Mouse (Mus musculus) liver, postnatal 0 days (tissue): ENCODE measurements around the gene Slc12a4. TPM values are rescaled to one million over a fixed set of nuclear protein-coding genes. Genes with fewer than 3 reads are reported as not detected.

ENCODE experiments used
- ATAC-seq: fragments of 200-750 bp; cut with Nextera tagmentation; 2 replicates; pipeline ENCODE4 v1.8.0; 2017; ENCODE audit warnings: mild to moderate bottlenecking, moderate library complexity
- DNase-seq: peaks from one replicate; pipeline ENCODE4 v3.0.0-alpha.2; 2016
- H3K27ac ChIP-seq: fragments of 300-500 bp; sonication (generic); 2 replicates; pipeline ENCODE4 v1.5.1; 2014; ENCODE audit warnings: antibody characterized with exemption, moderate library complexity, mild to moderate bottlenecking, low read depth
- H3K27me3 ChIP-seq: fragments of 300-500 bp; sonication (generic); 2 replicates; pipeline ENCODE4 v1.6.1; 2014; ENCODE audit warnings: low read length, control low read depth, mixed read lengths; ENCODE audit not compliant: insufficient read depth
- H3K36me3 ChIP-seq: fragments of 300-500 bp; sonication (generic); replicated peaks from 2 replicates; pipeline ENCODE4 v1.6.1; 2014; ENCODE audit warnings: mild to moderate bottlenecking, control low read depth, low read length, moderate library complexity, mixed read lengths; ENCODE audit not compliant: insufficient read depth
- H3K4me1 ChIP-seq: fragments of 300-500 bp; sonication (generic); 2 replicates; pipeline ENCODE4 v1.6.1; 2014; ENCODE audit warnings: antibody characterized with exemption, mild to moderate bottlenecking, control low read depth; ENCODE audit not compliant: insufficient read depth
- H3K4me2 ChIP-seq: fragments of 300-500 bp; sonication (generic); 2 replicates; pipeline ENCODE4 v1.6.1; 2014; ENCODE audit warnings: low read depth, mild to moderate bottlenecking, low read length, moderate library complexity, mixed read lengths
- H3K4me3 ChIP-seq: fragments of 300-500 bp; sonication (generic); 2 replicates; pipeline ENCODE4 v1.5.1; 2014; ENCODE audit warnings: low read depth, low read length
- H3K9ac ChIP-seq: fragments of 300-500 bp; sonication (generic); replicated peaks from 2 replicates; pipeline ENCODE4 v1.6.1; 2014; ENCODE audit warnings: mild to moderate bottlenecking, moderate library complexity
- H3K9me3 ChIP-seq: fragments of 300-500 bp; sonication (generic); 2 replicates; pipeline ENCODE4 v1.6.1; 2016; ENCODE audit warnings: mild to moderate bottlenecking, control low read depth, low read length, mixed read lengths
- CTCF ChIP-seq: sonication (generic); IDR thresholded peaks from 2 replicates; pipeline ENCODE4 v1.5.1; 2016; ENCODE audit warnings: antibody characterized with exemption, low read depth
- EP300 ChIP-seq: IDR thresholded peaks from 2 replicates; pipeline ENCODE4 v1.6.1; 2016; ENCODE audit warnings: antibody characterized with exemption, low read depth, mild to moderate bottlenecking
- WGBS: fragments of 180-500 bp; shearing (Covaris S2); extraction: QIAGEN DNeasy Blood & Tissue Kit; methylation state at CpG from one replicate; pipeline ENCODE4 v1.1.7; 2014; ENCODE audit not compliant: insufficient replicate concordance; 5-methylcytosine and 5-hydroxymethylcytosine counted together
- polyA plus RNA-seq: library from polyadenylated mRNA; unstranded; fragments of >200 nt; fragmentation: Nextera tagmentation; extraction: Ambion mirVana; gene quantifications from 2 replicates; pipeline ENCODE4 v1.2.1, GENCODE M21; 2015

The Slc12a4 gene
- polyA plus RNA-seq, 1 experiment from 2014 or later: 5.2 TPM

GRCm38 (mm10) chr8:105937496-105938305, 28.2 kb downstream of the Slc12a4 start:
- 0% methylated on average over 33 of the region's 33 CpGs for WGBS
- H3K4me3 ChIP-seq: peak overlapping the region; percentile 58
- peak; percentile 8 for ATAC-seq
- DNase-seq: peak; percentile 58
- H3K9me3 ChIP-seq: no peaks in the 10 kb centered on the region
- peaks cover 11% of the 10 kb centered on the region for H3K36me3 ChIP-seq
- TF ChIP-seq CTCF: no peak
- TF ChIP-seq EP300: no peak
- peaks cover 14% of the 10 kb centered on the region for H3K4me1 ChIP-seq
- peak overlapping the region; percentile 92 for H3K27ac ChIP-seq
- H3K27me3 ChIP-seq: no peaks in the 10 kb centered on the region
- peak overlapping the region; percentile 92 for H3K4me2 ChIP-seq
- H3K9ac ChIP-seq: peak overlapping the region; percentile 87

GRCm38 (mm10) chr8:105936866-105937475, 28.9 kb downstream of the Slc12a4 start:
- Histone ChIP-seq H3K27ac (peak overlapping the region; percentile 92), H3K36me3 (peaks cover 17% of the 10 kb centered on the region), H3K9me3 (no peaks in the 10 kb centered on the region), H3K4me2 (peak overlapping the region; percentile 92), H3K4me1 (peaks cover 14% of the 10 kb centered on the region), H3K9ac (peak overlapping the region; percentile 87), H3K27me3 (no peaks in the 10 kb centered on the region), H3K4me3 (peak overlapping the region; percentile 58)
- ATAC-seq (peak; percentile 80), DNase-seq (peak; percentile 90)
- under 1% methylated on average over 30 of the region's 30 CpGs for WGBS
- TF ChIP-seq CTCF (no peak), EP300 (no peak)

GRCm38 (mm10) chr8:105935863-105936603, 29.9 kb downstream of the Slc12a4 start:
- Histone ChIP-seq H3K27ac (peak overlapping the region; percentile 24; the same call in 1 of the 2 replicates), H3K9me3 (no peaks in the 10 kb centered on the region), H3K4me1 (peaks cover 14% of the 10 kb centered on the region), H3K36me3 (peaks cover 21% of the 10 kb centered on the region), H3K9ac (peak overlapping the region; percentile 87; the same call in 1 of the 2 replicates), H3K27me3 (no peaks in the 10 kb centered on the region), H3K4me2 (peak overlapping the region; percentile 92), H3K4me3 (peak overlapping the region; percentile 58; the same call in 1 of the 2 replicates)
- WGBS: 34% methylated on average over 7 of the region's 7 CpGs
- ATAC-seq (no peak), DNase-seq (no peak)
- TF ChIP-seq CTCF: no peak
- TF ChIP-seq EP300: no peak

GRCm38 (mm10) chr8:105935105-105935504, 30.8 kb downstream of the Slc12a4 start:
- no peaks in the 10 kb centered on the region for H3K9me3 ChIP-seq
- H3K4me2 ChIP-seq: no peak overlapping the region
- no peak overlapping the region for H3K4me3 ChIP-seq
- ATAC-seq (no peak), DNase-seq (no peak)
- H3K27me3 ChIP-seq: no peaks in the 10 kb centered on the region
- 36% methylated on average over 6 of the region's 6 CpGs for WGBS
- H3K27ac ChIP-seq: no peak overlapping the region
- TF ChIP-seq CTCF: no peak
- no peak for TF ChIP-seq EP300
- peaks cover 25% of the 10 kb centered on the region for H3K36me3 ChIP-seq
- peaks cover 14% of the 10 kb centered on the region for H3K4me1 ChIP-seq
- H3K9ac ChIP-seq: no peak overlapping the region

- Histone ChIP-seq H3K9ac (no peak within 1 kb of the TSS), H3K9me3 (no peaks in the 10 kb centered on the region), H3K27me3 (no peaks in the 10 kb centered on the region), H3K36me3 (peaks cover 28% of the 10 kb centered on the region), H3K4me2 (no peak within 1 kb of the TSS), H3K27ac (no peak within 1 kb of the TSS), H3K4me3 (no peak within 1 kb of the TSS), H3K4me1 (peaks cover 12% of the 10 kb centered on the region)
- DNase-seq (no peak), ATAC-seq (no peak)
- TF ChIP-seq EP300: no peak
- no peak for TF ChIP-seq CTCF
- 82% methylated on average over 2 of the region's 2 CpGs for WGBS
These were observed 32.1 kb downstream of the Slc12a4 start, which contains the start of gene Ctrl for GRCm38 (mm10) chr8:105933762-105934161. Ctrl (minus strand) TSS chr8:105933862.

GRCm38 (mm10) chr8:105932525-105932924, 33.4 kb downstream of the Slc12a4 start:
- H3K4me3 ChIP-seq: no peak overlapping the region
- peaks cover 8% of the 10 kb centered on the region for H3K4me1 ChIP-seq
- no peak overlapping the region for H3K27ac ChIP-seq
- no peak for TF ChIP-seq EP300
- TF ChIP-seq CTCF: no peak
- H3K27me3 ChIP-seq: no peaks in the 10 kb centered on the region
- peaks cover 28% of the 10 kb centered on the region for H3K36me3 ChIP-seq
- WGBS: 84% methylated on average over 11 of the region's 11 CpGs
- DNase-seq (no peak), ATAC-seq (no peak)
- no peak overlapping the region for H3K9ac ChIP-seq
- no peak overlapping the region for H3K4me2 ChIP-seq
- H3K9me3 ChIP-seq: no peaks in the 10 kb centered on the region
